Mouse (Mus musculus) A20 (cell line): Measurements from ENCODE around the gene Bfar.
"Not testable (repeated sequence)": the region's sequence is repeated elsewhere in the genome, so short reads cannot be mapped to it uniquely, and the experiment has no call there.

Source experiments
- DNase-seq: peaks from one replicate; pipeline ENCODE4 v3.0.0-alpha.2; 2011; ENCODE audit warnings: low read depth, low spot score

The Bfar gene

GRCm38 (mm10) chr16:13716821-13717553 lies 45.3 kb downstream of the Bfar start:
- no peak for DNase-seq

DNA sequence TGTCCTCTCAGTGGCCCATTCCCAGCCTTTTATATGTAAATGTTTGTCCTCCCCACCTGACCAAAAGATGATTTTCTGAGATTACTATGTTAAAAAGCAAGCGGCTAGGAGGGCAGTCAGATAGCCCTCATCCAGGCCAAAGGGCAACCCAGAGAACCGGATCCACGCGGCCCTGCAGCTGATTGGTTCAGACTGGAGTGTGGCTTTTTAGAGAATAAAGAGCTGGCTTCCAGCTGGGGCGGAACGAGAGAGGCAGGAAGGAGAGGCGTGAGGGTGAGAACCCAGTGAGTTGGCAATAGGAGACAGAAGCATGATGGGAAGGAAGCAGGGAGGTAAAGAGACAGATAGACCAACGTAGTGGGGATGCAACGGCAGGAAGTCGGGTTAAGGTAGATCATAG lies 51.3 kb downstream of the Bfar start:
- DNase-seq = no peak

DNA sequence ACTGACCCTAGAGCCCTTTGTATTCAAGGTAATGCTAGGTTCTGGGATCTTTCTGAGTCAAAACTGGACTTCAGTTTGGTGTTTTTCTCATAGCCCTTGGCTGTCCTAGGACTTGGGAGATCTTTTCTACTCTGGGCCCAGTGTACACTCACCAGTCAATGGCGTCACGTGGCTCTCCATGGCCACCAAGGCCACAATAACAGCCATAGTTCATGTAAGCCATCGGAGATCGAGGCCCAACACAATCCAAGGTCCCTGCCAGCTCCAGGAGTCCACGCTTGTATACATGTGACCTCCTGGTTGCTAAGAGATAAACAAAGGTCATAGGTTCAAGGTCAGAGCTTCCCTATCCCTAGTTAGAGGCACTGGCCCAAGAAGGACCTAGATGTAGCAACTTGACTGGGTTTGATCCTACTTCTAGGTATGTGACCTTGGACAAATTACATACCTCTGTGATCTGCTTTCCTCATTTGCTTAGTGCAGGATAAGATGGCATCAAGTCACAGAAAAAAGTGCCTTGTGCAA lies 56.2 kb downstream of the Bfar start:
- DNase-seq = no peak

GRCm38 (mm10) chr16:13729428-13729827 lies 57.8 kb downstream of the Bfar start:
- no peak for DNase-seq

- DNase-seq = no peak
These were observed 58.9 kb downstream of the Bfar start, which contains the start of gene Pla2g10 for GRCm38 (mm10) chr16:13730285-13731255. Gene Pla2g10, minus strand, starts transcription at chr16:13730983.

GRCm38 (mm10) chr16:13732786-13733185 lies 61.1 kb downstream of the Bfar start:
- no peak for DNase-seq

- peak; percentile 58 for DNase-seq
These were observed 62.0 kb downstream of the Bfar start for GRCm38 (mm10) chr16:13733518-13734137.

GRCm38 (mm10) chr16:13735977-13736376 lies 64.3 kb downstream of the Bfar start:
- no peak for DNase-seq

- DNase-seq = not testable (repeated sequence)
These were observed 67.4 kb downstream of the Bfar start for GRCm38 (mm10) chr16:13739044-13739443.

GRCm38 (mm10) chr16:13740844-13741243 lies 69.2 kb downstream of the Bfar start:
- no peak for DNase-seq

DNA sequence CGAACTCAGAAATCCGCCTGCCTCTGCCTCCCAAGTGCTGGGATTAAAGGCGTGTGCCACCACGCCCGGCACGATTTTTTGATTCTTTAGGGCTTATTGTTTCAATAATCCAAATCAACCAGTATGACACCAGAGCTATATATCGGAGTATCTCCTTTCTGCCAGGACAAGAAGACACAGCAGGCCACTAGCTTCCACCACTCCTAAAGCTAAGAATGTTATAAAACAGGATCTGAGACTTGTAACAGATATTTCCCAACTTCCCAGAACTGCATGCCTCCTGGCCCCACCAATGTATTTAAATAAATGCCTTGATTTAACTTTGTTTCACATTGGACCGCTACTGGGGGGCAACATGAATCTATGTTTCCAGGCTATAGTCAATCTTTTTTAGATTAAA lies 76.0 kb downstream of the Bfar start:
- DNase-seq = no peak

- DNase-seq = no peak
These were observed 76.5 kb downstream of the Bfar start for GRCm38 (mm10) chr16:13748124-13748523.

- DNase-seq = not testable (repeated sequence)
These were observed 77.2 kb downstream of the Bfar start for GRCm38 (mm10) chr16:13748813-13749212.

DNA sequence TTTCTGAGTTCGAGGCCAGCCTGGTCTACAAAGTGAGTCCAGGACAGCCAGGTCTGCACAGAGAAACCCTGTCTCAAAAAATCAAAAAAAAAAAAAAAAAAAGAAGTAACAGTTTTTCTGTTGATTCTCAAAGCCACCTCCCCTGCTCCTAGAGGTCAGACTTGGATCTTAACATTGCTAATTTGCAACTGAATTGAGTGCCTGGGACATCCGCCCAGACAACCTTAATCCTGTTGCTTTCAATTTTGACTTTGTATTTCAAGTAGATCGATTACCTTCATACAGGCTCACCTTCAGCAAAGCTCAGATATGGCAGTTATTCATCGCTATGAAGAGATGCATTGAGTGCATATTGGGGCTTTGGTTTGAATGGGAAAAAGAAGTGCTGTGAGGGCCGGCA lies 77.6 kb downstream of the Bfar start:
- no peak for DNase-seq

DNA sequence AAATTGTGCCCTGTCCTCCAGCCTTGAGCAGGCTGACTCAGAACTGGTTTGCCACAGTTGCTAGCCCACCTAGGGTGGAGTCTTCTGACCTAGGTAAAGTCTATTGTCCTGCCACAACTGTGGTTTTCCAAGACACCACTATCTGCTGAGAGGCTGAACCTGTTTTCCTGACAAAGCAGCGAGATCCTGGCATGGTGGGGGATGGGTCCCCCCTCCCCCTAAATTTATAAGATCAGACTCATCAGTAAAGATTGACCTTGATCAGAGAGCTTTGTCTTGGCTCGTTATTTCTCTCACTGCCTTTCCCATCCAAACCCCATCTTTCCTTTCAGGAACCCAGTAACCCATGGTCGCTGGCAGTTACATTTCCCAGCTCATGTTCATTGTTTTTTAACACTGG lies 78.3 kb downstream of the Bfar start:
- no peak for DNase-seq

DNA sequence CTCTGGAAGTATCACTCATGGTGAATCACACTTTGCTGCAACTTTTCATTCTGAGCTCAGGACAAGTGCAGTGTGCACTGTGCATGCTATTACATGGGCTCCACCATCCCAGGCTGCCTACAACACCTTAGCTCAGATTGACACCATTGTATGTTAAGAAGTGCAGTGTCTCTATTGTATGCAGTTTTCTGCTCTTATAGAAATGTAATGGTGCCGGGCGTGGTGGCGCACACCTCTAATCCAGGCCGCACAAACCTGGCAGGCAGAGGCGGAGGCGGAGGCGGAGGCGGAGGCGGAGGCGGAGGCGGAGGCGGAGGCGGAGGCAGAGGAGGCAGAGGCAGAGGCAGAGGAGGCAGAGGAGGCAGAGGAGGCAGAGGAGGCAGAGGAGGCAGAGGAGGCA lies 79.0 kb downstream of the Bfar start:
- DNase-seq = no peak
